Mouse (Mus musculus) ES-E14 (cell line): ENCODE data around the gene Kcnk15. TPM values are rescaled to one million over a fixed set of nuclear protein-coding genes. Genes with fewer than 3 reads are reported as not detected.

Source experiments
- DNase-seq: peaks from one replicate; pipeline ENCODE4 v3.0.0-alpha.2; 2013; ENCODE audit warnings: low read depth, low spot score
- H3K27ac ChIP-seq: 2 replicates; pipeline ENCODE4 v1.5.1; 2012; ENCODE audit warnings: low read depth, mild to moderate bottlenecking, low read length, moderate library complexity, mixed read lengths; ENCODE audit not compliant: poor library complexity, insufficient read depth, severe bottlenecking
- H3K36me3 ChIP-seq: 2 replicates; pipeline ENCODE4 v1.6.1; 2012; ENCODE audit warnings: mild to moderate bottlenecking, low read length, moderate library complexity, mixed read lengths; ENCODE audit not compliant: control insufficient read depth, poor library complexity, insufficient read depth, severe bottlenecking
- H3K4me1 ChIP-seq, 2 experiments: fragments of 150-350 bp in 1 of 2; sonication (generic) in 1 of 2; 2 replicates each; pipeline ENCODE4 v1.6.1; 2012; ENCODE audit warnings: low read length in 2 of 2, mild to moderate bottlenecking in 1 of 2, mixed read lengths in 1 of 2; ENCODE audit not compliant: control insufficient read depth in 2 of 2, insufficient read depth in 2 of 2, poor library complexity in 1 of 2
- H3K4me3 ChIP-seq, 2 experiments: fragments of 150-350 bp in 1 of 2; sonication (generic) in 1 of 2; 2 replicates each; pipeline ENCODE4 v1.5.1; 2012; ENCODE audit warnings: low read length in 2 of 2, low read depth in 1 of 2, mild to moderate bottlenecking in 1 of 2, mixed read lengths in 1 of 2; ENCODE audit not compliant: insufficient read depth in 1 of 2, poor library complexity in 1 of 2, severe bottlenecking in 1 of 2
- H3K9ac ChIP-seq: 2 replicates; pipeline ENCODE4 v1.6.1; 2012; ENCODE audit warnings: low read depth, mild to moderate bottlenecking, low read length, mixed read lengths; ENCODE audit not compliant: poor library complexity, insufficient read depth, severe bottlenecking
- H3K9me3 ChIP-seq: fragments of 150-350 bp; sonication (generic); 2 replicates; pipeline ENCODE4 v1.6.1; 2012; ENCODE audit warnings: low read depth, mild to moderate bottlenecking, low read length; ENCODE audit not compliant: control insufficient read depth, insufficient read depth
- CHD2 ChIP-seq: IDR thresholded peaks from 2 replicates; pipeline ENCODE4 v1.6.1; 2014; ENCODE audit warnings: mild to moderate bottlenecking, low read depth, low read length, inconsistent platforms
- HCFC1 ChIP-seq: IDR thresholded peaks from 2 replicates; pipeline ENCODE4 v1.6.1; 2012; ENCODE audit warnings: low read length, inconsistent platforms, borderline replicate concordance; ENCODE audit not compliant: insufficient read depth
- MAFK ChIP-seq: IDR thresholded peaks from 2 replicates; pipeline ENCODE4 v1.6.1; 2014; ENCODE audit warnings: mild to moderate bottlenecking, low read depth, low read length, inconsistent platforms; ENCODE audit not compliant: insufficient read depth
- ZC3H11A ChIP-seq: IDR thresholded peaks from 2 replicates; pipeline ENCODE4 v1.6.1; 2012; ENCODE audit warnings: low read depth, mild to moderate bottlenecking, inconsistent platforms, low read length, borderline replicate concordance
- ZNF384 ChIP-seq: IDR thresholded peaks from 2 replicates; pipeline ENCODE4 v1.6.1; 2012; ENCODE audit warnings: low read depth, low read length, inconsistent platforms
- in situ Hi-C, 2 experiments: fragments of 600-800 bp; cut with MboI; formaldehyde crosslinking; loops; one replicate each; pipeline ENCODE4 v1.15.1; 2025; ENCODE audit warnings: low sequenced_read_pairs in 2 of 2, inconsistent platforms in 1 of 2; ENCODE audit not compliant: unreplicated experiment in 2 of 2
- total RNA-seq: library from RNA; depleted of rRNA; stranded (reverse); fragments of 300-350 nt; gene quantifications from 2 replicates; pipeline ENCODE4 v1.2.3, GENCODE M21; 2012

Gene Kcnk15
- total RNA-seq, 1 experiment: not detected

- Histone ChIP-seq H3K27ac (no peak overlapping the region), H3K4me1 (no peaks in the 10 kb centered on the region), H3K36me3 (no peaks in the 10 kb centered on the region), H3K9ac (no peak overlapping the region), H3K9me3 (no peaks in the 10 kb centered on the region), H3K4me3 (no peak overlapping the region)
- DNase-seq: no peak
- in situ Hi-C loops: no loop called here
- TF ChIP-seq HCFC1 (no peak), ZC3H11A (no peak), ZNF384 (no peak), MAFK (no peak), CHD2 (no peak)
These were observed 23.5 kb downstream of the Kcnk15 start for GRCm38 (mm10) chr2:163876830-163877498.

- TF ChIP-seq ZNF384 (no peak), MAFK (no peak), HCFC1 (no peak), CHD2 (no peak), ZC3H11A (no peak)
- H3K27ac ChIP-seq: no peak overlapping the region
- no peaks in the 10 kb centered on the region for H3K36me3 ChIP-seq
- in situ Hi-C loops: no loop called here
- no peak for DNase-seq
- peaks cover 0 to 8% of the 10 kb centered on the region in 2 experiments; a peak in 1 of 4 replicates for H3K4me1 ChIP-seq
- H3K9me3 ChIP-seq: no peaks in the 10 kb centered on the region
- H3K9ac ChIP-seq: no peak overlapping the region
- H3K4me3 ChIP-seq: no peak overlapping the region
These were observed 27.4 kb downstream of the Kcnk15 start for GRCm38 (mm10) chr2:163880891-163881290.

- no peaks in the 10 kb centered on the region for H3K9me3 ChIP-seq
- no peak overlapping the region for H3K9ac ChIP-seq
- DNase-seq: no peak
- TF ChIP-seq CHD2 (no peak), MAFK (no peak), ZC3H11A (no peak), ZNF384 (no peak)
- in situ Hi-C loops: no loop called here
- H3K36me3 ChIP-seq: no peaks in the 10 kb centered on the region
- H3K27ac ChIP-seq: no peak overlapping the region
- peaks cover 0 to 8% of the 10 kb centered on the region in 2 experiments; a peak in 1 of 4 replicates for H3K4me1 ChIP-seq
- H3K4me3 ChIP-seq: no peak overlapping the region
These were observed 29.6 kb downstream of the Kcnk15 start for GRCm38 (mm10) chr2:163882859-163883652.

DNA sequence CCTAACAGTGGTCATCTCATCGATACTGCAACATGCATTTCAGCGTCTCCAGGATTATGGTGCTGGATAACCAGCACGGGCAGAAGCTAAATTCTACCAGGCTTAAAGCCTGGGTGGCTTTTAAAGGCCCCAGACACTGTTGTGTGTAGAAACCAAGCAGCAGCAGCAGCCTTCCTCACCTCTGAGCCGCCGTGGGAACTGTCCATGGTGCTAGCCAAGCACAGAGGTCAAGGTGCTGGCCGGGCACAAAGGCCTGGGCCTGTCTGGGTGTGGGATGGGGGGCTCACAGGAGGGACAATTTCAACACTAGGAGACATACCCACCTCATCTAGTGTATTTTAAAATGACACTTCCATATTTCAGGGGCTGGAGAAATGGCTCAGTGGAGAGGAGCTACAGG is 36.0 kb downstream of the Kcnk15 start:
- H3K9me3 ChIP-seq: no peaks in the 10 kb centered on the region
- 0 out of 2 replicates have a peak, but pooled peaks have one; percentile 28 for TF ChIP-seq MAFK
- no peak for TF ChIP-seq ZNF384
- TF ChIP-seq CHD2: no peak
- no peak for TF ChIP-seq ZC3H11A
- in situ Hi-C loops: no loop called here
- DNase-seq: peak; percentile 35
- H3K4me3 ChIP-seq: no peak overlapping the region
- no peak overlapping the region for H3K27ac ChIP-seq
- H3K36me3 ChIP-seq: no peaks in the 10 kb centered on the region
- H3K4me1 ChIP-seq: peaks cover 2 to 19% of the 10 kb centered on the region in 2 experiments; a peak in 2 of 4 replicates
- H3K9ac ChIP-seq: no peak overlapping the region
